ENCODE assay signal across 32 mouse cellular contexts in the genomic region with DNA sequence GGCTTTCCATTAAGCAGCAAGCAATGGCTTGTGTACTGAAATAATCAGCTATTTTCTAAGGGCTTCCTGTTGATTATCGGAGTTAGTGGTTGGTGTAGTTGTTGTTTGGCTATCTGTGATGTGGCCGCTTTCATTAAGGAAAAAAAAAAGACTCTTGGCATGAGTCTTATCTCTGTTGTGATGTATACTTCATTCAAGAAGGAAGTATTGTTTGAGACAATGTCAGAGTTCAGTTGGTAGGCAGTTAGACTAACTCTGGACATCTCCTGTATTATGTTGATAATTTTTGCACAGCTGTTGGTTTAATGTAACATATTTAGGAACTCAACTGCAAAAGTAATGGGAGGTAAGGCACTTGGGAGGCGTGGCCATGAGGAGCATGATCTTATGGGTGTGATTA. TPM values are rescaled to one million over a fixed set of nuclear protein-coding genes. Genes with fewer than 3 reads are reported as not detected.
"Had no signal": no experiment of that assay in that cellular context is flagged by ENCODE, and none has a peak within 500 bp of the region (broad histone marks: within the 10 kb centered on the region; RNA-seq: fewer than 3 reads in every experiment).

No protein-coding gene starts in this region.

- H3K27me3 ChIP-seq: midbrain, embryonic 15.5 days; neural tube, embryonic 12.5 days had no signal

- H3K36me3 ChIP-seq: limb, embryonic 10.5 days; limb, embryonic 12.5 days; limb, embryonic 13.5 days; limb, embryonic 15.5 days; liver, embryonic 12.5 days; liver, embryonic 13.5 days; liver, embryonic 15.5 days; lung, embryonic 15.5 days; midbrain, embryonic 10.5 days; midbrain, embryonic 12.5 days; midbrain, embryonic 13.5 days; midbrain, embryonic 15.5 days; neural tube, embryonic 12.5 days had no signal

- DNase-seq: left cerebral cortex, postnatal 4 days; liver, embryonic 13.5 days; lung, adult 18-20 months; lung, adult 2 months; lung, embryonic 14.5 days; lung, postnatal 10 days; lung, postnatal 14 days; lung, postnatal 36 days; lung, postnatal 4 days; midbrain, embryonic 14.5 days had no signal

- H3K9me3 ChIP-seq: limb, embryonic 10.5 days; limb, embryonic 12.5 days; limb, embryonic 13.5 days; limb, embryonic 15.5 days; liver, embryonic 12.5 days; liver, embryonic 13.5 days; liver, embryonic 15.5 days; lung, embryonic 15.5 days; midbrain, embryonic 10.5 days; midbrain, embryonic 12.5 days; midbrain, embryonic 13.5 days; midbrain, embryonic 15.5 days; neural tube, embryonic 12.5 days had no signal

- H3K4me2 ChIP-seq: limb, embryonic 12.5 days; limb, embryonic 13.5 days; limb, embryonic 15.5 days; liver, embryonic 12.5 days; liver, embryonic 13.5 days; liver, embryonic 15.5 days; lung, embryonic 14.5 days; lung, embryonic 15.5 days; midbrain, embryonic 11.5 days; midbrain, embryonic 12.5 days; midbrain, embryonic 13.5 days; midbrain, embryonic 15.5 days; neural tube, embryonic 12.5 days had no signal

- ATAC-seq: liver, embryonic 12.5 days; lung, postnatal 0 days; midbrain, embryonic 13.5 days; midbrain, embryonic 15.5 days; midbrain, embryonic 16.5 days had no signal

- H3K27ac ChIP-seq: left cerebral cortex, adult 2 months; limb, embryonic 10.5 days; limb, embryonic 12.5 days; limb, embryonic 13.5 days; limb, embryonic 15.5 days; liver, embryonic 12.5 days; liver, embryonic 13.5 days; liver, embryonic 14.5 days; liver, embryonic 15.5 days; lung, embryonic 15.5 days; macrophage; midbrain, embryonic 10.5 days; midbrain, embryonic 12.5 days; midbrain, embryonic 13.5 days; midbrain, embryonic 15.5 days; neural tube, embryonic 12.5 days had no signal

- H3K9ac ChIP-seq: limb, embryonic 12.5 days; limb, embryonic 13.5 days; limb, embryonic 15.5 days; liver, embryonic 12.5 days; liver, embryonic 13.5 days; liver, embryonic 14.5 days; liver, embryonic 15.5 days; lung, embryonic 14.5 days; lung, embryonic 15.5 days; midbrain, embryonic 12.5 days; midbrain, embryonic 13.5 days; midbrain, embryonic 15.5 days; neural tube, embryonic 12.5 days had no signal

- H3K4me3 ChIP-seq: left cerebral cortex, adult 2 months; limb, embryonic 10.5 days; limb, embryonic 12.5 days; limb, embryonic 13.5 days; limb, embryonic 15.5 days; liver, embryonic 12.5 days; liver, embryonic 13.5 days; liver, embryonic 15.5 days; lung, embryonic 15.5 days; megakaryocyte, embryonic 14.5 days; midbrain, embryonic 10.5 days; midbrain, embryonic 12.5 days; midbrain, embryonic 13.5 days; midbrain, embryonic 15.5 days; myocyte; neural tube, embryonic 12.5 days had no signal

- H3K4me1 ChIP-seq: liver, embryonic 15.5 days; midbrain, embryonic 12.5 days; midbrain, embryonic 15.5 days had no signal

RNA-seq across cellular contexts. Expression of a gene that starts 6.1 kb away (rescaled TPM):
- total RNA-seq: megakaryocyte-erythroid progenitor cell, adult 5-6 weeks; monocyte, adult 5-6 weeks had no signal
- polyA plus RNA-seq: macrophage had no signal
